Mouse (Mus musculus) kidney, adult 2 months (tissue): ENCODE data around the gene Katna1.

Source experiments
- CTCF ChIP-seq: fragments of 200-500 bp; conservative IDR thresholded peaks from 2 replicates; pipeline ENCODE4 v1.5.1; 2011; ENCODE audit warnings: low read depth, mild to moderate bottlenecking, control low read depth, low read length, moderate library complexity, mixed read lengths; ENCODE audit not compliant: insufficient read depth, insufficient read length
- POLR2A ChIP-seq: fragments of 200-500 bp; IDR thresholded peaks from one replicate; pipeline ENCODE4 v1.6.1; 2011; ENCODE audit warnings: low read depth, low read length, control low read depth

GRCm38 (mm10) chr10:7781214-7781613, 55.4 kb downstream of the Katna1 start:
- no peak for TF ChIP-seq POLR2A
- no peak for TF ChIP-seq CTCF
